Mouse (Mus musculus) right cerebral cortex, postnatal 25 days (tissue): ENCODE measurements around the gene Ttll2.
"Not testable (repeated sequence)": the region's sequence is repeated elsewhere in the genome, so short reads cannot be mapped to it uniquely, and the experiment has no call there.

ENCODE experiments used
- DNase-seq: peaks from one replicate; pipeline ENCODE4 v3.0.0; 2022

The Ttll2 gene

DNA sequence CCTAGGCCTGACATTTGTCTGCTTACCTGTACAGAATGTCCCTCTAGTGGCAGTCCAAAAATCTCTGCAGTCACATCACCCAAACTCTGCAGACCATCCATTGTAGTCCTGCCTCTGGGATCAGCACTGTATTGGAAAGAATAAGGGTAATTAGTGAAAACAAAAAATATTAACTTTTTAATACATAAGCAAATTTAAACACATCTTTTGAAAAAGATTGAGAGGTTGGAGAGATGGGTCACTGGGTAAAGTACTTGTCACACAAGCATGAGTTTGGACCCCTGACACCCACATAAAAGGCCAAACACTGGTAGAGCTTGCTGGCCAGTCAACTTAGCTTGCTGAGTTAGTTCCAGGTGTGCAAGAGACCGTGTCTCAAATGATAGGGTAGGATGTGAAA, at the start of gene Ttll2:
Gene Ttll2, minus strand, starts transcription at position 101 of the 400 bp plus-strand sequence.
- not testable (repeated sequence) for DNase-seq

DNA sequence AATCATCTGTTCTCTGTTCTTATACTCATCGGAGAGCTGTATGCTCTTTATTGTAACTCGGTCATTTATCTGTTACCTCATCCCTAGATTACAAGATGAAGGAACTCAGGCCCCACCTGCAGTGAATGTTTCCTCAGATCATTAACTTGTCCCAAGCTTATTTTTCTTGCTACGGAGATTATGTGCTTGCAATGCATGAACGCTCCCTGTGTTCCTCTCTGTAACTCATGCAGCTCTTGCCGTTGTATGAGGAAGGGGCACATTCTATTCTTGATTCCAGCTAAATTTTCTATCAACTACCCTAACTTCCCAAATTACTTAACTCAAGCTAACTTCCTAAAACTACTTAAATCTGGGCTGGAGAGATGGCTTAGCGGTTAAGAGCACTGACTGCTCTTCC, 47.3 kb upstream of the Ttll2 start:
- not testable (repeated sequence) for DNase-seq

DNA sequence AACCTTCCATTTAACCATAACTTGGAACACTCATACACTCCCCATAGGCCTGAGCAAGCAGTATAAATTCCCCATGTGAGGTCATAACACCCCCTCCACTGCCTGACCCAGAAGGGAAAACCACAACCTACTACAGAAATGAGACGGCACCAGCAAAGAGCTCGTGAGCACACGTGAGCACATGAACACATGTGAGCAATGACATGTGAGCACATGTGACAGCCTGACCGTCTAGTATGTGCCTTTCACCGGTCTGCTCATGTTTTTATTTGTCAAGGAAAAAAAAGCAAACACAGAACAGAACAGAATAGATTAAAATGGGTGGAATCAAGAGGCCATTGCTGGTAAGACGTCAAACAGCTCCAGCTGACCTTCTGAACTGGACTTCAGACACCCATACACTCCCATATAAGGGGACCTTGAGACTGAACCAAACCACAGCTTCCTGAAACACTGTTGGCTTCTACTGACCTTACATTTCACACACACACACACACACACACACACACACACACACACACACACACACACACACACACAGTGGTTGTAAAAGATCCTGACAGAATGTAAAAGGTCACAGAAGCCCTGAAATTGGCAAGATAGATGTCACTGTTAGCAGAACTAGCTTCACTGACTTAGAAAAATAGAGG, 45.8 kb upstream of the Ttll2 start:
- not testable (repeated sequence) for DNase-seq

DNA sequence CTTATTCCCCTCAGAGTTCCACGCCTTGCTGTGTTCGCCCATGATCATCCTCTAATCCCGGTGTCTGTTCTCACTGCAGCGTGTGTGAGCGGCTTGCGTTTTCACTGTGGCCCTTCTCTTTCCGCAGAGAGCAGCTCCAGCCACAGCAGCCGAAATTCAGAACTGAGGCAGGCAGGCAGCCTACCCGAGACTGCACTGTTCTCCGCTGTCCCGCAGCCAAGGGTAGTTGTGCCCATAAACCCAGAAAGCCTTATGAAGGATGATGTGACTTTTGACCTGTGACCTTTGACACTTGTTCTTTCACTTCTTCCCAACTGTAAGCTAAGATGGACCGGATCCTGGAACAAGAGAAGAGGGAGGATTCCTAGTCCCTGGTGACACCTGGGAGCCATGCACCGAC, 44.6 kb upstream of the Ttll2 start:
- not testable (repeated sequence) for DNase-seq

DNA sequence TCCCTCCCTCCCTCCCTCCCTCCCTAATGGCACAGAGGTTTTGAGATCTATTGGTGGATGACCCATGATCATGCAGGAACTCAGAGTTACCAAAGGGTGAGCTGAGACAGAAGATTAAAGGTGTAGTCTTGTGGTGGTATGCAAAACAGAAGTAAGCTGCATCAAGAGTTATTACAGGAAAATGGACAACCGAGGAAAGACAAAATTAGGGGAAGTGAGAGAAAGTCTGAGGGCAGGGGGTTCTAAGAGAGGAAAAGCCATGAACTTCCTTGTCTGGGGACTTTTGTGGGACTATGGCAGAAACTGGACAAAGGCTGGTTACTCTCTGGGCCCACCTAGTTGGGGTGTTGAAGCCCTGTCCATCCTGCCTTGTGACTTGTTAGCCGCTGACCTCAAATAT, 43.8 kb upstream of the Ttll2 start:
- DNase-seq = not testable (repeated sequence)

DNA sequence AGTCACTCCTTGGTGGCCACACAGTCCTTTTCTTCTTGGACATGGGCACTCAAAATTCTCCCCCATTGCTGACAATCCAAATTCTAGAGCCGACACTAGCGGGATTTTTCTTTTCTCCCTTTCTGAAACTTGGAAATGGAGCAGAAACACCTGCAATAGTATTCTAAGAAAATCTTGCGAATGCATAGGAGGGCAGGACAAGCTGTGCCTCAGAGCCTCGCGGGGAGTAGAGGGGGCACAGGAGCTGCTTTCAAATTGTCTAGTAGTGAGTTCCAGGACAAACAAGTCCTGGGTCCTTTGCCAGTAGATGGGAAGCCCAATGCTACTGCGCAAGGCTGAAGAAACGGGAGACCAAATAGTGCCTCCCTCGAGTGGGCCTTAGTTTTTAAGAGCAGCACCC, 43.2 kb upstream of the Ttll2 start:
- not testable (repeated sequence) for DNase-seq

DNA sequence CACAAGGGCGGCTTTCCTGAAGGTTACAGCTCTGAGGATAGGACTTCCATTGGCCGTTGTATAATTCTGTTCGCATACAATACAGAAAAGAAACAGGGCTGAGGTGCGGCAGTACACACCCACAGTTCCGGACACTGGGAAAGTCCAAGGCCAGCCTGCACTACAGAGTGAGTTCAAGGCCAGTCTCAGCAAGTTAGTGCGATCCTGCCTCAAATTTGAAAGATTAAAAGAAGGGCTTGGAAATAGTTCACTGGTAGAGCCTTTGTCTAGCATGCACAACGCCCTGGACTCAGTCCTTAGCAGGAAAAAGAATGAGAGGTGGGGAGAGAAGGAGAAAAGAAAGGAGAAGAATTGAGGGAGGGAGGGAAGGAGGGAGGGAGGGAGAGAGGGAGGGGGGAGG, 42.6 kb upstream of the Ttll2 start:
- DNase-seq = not testable (repeated sequence)

DNA sequence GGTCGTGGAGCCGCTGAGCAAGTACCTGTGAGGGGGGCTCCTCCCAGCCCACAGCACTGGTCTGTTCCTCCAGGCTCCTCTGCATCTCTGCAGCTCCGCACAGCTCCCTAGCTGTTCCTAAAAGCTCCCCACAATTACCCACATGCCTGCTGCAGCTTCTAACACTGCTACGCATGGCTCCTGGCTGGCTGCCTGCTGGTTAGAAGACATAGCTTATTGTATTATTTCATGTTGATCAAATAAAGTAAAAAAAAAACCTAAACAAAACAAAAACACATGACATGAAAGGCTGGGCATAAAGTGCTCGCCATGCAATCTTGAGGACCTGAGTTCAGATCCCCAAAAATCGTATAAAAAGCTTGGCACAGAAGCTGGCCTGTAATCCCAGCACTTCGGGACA, 37.4 kb upstream of the Ttll2 start:
- not testable (repeated sequence) for DNase-seq

DNA sequence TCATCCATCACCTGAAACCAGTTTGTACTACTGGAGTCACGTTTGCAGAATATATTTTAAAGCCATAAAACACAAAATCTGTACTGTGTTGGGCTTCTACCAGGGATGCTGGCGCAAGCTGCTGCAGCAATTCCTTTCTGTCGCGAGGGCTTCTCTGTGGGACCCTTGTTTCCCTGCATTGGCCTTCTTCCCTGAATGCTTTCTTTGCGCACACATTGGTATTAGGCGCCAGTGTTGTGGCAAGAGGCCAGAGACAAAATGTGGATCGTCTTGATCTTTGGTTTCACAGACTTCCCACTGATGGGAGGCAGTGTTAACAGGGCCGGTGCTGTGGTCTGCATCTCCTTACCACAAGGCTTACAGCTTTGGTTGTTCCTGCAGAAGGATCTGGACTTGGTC, 36.5 kb upstream of the Ttll2 start:
- DNase-seq = not testable (repeated sequence)

DNA sequence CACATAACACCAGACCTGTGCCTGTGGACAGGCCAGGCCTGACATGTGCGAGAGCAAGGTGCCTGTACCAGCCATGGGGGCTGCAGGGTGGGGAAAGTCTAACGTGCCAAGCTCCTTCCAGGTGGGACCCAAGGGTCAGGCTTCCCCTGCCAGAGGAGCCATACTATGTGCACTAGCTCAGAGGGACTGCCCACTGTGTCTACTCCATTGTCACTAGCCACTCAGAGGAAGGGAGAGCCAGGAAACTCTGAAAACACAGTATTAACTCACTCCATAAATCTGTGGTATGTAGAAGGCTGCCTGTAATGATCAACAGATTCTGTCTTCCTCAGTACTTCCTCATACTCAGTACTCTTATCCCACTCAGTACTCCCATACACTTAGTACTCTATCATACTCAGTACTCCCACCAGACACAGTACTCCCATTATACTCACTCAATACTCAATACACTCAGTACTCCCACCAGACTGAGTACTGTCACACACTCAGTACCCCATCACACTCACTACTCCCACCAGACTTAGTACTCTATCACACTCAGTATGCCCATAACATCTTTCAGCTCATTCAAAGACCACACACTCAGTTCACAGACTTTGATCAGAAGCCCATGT, 36.0 kb upstream of the Ttll2 start:
- DNase-seq = not testable (repeated sequence)

DNA sequence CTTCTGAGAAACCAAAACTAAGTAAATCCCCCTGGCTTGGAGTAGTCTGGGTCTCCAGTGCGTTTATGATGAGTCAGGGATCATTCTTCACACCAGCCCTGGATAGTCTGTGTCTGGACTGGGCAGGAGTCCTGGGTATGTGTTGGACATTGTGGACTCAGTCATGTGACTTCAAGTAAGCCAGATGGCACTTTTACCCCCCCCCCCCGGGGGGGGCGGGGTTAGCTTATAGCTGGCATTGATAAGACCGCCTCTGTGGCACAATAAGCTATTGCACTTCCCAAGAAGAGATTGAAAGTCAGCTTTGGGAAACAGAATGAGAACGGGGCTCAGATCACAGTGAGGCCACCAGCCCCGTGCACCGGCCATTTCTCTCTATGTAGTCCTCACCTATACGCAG, 33.5 kb upstream of the Ttll2 start:
- DNase-seq = not testable (repeated sequence)

DNA sequence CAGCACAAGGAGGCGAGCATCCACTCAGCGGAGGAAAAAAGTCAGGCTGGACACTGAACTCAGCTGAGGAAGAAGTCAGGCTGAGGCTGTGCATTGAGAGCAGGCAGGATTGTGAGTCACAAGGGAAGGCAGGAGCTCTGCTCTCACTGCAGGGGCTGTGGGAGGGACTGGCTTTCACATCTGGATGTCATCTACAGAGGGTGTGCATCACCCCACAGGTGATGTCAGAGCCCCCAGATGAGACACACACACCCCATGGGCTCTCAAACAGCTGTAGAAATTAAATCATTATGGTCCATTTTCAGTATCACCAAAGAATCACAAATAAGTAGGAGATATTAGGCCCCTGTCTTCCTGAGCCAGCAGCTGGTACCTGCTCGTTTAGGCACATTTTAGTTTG, 32.9 kb upstream of the Ttll2 start, which contains the start of gene Unc93a2:
Gene Unc93a2, minus strand, starts transcription at position 101 of the 400 bp plus-strand sequence.
- not testable (repeated sequence) for DNase-seq

DNA sequence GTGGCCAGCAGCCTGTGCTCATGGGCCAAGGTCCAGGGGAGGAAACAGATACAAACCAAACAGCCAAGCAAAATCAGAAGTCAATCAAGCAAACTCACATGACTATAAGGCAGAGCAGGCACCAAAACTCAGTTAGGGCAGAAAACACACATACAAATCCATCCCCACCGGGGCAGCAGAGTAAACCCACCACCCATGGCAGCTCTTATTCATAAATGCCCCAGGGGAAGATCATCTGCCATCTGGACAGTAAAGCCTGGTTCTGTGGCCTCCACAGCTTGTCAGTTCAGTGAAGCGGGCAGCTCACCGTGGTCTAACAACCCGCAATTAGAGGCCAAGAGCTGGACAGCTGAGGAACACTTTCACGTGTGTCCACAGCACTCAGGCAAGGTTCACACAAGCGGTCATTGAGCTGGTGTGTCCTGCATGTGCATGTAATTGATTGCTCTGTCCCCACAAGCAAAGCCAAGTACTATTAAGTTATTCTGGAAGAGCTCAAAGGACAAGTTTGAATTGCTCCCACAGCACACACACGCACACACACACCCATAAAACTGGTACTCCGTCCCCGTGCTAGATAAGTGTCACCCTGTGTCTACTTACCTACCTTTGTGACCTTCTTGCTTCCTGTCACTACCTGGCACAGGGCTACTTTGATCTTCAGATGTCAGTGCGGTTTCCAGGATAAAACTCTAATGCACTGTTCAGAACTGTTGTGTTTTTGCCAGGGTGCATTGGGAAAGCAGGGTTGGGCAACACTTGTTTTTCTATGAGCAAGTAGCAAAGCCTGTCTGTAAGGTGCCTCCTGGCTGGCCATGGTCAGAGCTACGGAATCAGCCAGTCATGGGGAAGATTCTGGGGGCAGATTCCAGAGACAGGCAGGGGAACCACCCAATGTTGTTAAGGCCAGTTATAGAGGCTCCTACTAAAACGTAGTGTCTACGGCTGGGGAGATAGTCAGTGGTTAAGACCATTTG, 31.0 kb upstream of the Ttll2 start:
- DNase-seq = not testable (repeated sequence)

DNA sequence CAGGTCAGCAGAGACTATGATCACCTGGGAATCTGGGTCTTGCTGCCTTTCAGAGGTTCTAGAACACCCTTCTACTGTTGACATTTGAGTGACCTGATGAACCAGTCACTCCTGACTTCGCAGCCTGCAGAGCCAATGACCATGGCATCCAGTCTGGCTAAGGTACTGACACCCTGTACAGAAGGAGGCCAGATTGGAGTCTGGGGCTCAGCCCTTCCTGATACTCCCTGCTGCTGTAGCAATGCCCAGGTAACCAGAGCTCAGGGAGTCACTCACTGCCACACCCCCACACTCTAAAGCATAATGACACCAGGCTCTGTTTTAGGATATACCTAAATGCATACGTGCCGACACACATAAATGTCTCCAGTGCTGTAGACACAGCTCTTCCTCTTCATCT, 30.2 kb upstream of the Ttll2 start:
- not testable (repeated sequence) for DNase-seq

DNA sequence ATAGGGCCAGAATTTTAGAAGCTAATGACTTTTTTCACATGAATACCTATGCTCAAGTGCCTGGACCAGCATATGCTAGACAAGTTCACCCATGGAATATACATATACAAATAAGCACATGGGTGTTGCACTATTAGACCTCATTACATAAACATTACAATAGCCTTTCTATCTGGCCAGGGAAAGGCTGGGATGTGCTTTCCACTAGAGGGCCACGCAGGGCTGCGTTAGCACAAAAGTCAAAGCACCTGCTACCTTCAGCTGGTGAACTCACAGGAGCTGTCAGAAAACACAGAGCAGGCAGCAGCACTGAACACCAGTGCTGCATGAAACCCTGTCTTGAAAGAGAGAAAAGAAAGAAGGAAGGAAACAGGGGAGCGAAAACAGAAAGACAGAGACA, 25.4 kb upstream of the Ttll2 start:
- DNase-seq = not testable (repeated sequence)

DNA sequence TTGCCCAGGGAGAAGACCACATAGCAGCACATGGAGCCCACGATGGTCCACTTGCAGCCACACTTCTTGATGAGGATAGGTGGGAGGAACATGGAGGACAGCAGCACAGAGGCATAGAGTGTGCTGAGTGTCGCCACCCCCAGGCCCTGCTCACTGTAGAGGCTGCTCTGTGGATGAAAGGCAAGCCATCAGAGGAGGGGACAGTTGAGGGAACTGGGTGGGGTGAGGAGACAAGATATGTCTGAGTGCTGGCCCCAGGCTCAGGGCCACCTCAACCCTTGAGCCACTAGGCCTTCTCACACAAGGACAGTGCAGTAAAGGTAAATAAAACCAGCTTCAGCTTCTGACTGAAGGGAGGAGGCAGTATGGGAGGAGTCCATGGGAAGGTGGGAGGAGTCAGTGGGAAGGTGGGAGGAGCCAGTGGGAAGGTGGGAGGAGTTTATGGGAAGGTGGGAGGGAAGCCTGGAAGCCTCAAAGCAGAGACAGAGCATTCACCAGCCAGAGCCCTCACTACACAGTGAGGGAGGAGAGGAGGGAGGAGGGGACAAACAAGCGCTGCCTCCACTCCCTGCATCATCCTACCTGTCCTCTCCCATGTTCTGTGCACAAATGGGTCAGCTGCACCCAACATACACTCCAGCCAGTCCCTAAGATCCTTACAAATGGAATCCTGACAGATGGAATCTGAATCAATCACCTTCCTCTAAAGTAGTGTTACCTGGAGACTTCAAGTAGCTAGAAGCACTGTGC, 24.6 kb upstream of the Ttll2 start:
- DNase-seq = not testable (repeated sequence)

DNA sequence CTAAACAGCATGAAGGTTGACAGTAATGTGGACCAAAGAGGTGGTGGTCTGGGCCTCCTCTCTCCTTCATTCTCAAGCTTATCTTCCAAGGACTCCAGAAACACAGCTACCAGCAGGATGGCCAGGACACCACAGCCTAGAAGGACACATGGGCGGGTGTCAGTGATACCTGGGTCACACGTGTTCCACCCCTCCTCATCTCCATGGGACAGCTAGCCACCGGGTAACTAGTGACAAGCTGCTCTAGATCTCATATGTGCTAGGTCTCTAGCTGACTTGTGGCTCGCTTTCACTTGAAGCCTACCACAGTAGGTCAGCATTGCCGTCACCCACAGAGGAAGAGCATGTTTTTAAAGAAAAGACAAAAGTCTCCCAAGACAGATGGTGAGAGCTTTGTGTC, 19.4 kb upstream of the Ttll2 start, which contains the start of gene Gm49630:
Gene Gm49630, minus strand, starts transcription at position 101 of the 400 bp plus-strand sequence.
- not testable (repeated sequence) for DNase-seq

DNA sequence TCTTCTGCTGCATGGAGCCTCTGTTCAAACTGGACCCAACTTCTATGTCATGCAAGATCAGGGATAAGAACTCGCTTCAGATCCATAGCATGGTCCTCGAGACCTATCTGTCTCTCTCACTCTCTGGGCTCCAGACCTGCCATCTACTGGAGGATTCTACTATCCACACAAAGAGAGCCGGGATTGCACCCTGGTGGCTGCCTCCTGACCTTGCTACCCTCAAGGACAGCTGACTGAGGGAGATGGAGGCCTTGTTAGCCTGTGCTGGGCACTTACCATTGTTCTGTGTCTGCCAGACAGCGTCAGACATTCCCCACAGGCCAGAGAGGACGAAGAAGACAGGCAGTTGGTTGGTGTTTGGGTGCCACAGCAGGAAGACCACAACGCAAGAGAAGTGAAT, 16.9 kb upstream of the Ttll2 start:
- not testable (repeated sequence) for DNase-seq

DNA sequence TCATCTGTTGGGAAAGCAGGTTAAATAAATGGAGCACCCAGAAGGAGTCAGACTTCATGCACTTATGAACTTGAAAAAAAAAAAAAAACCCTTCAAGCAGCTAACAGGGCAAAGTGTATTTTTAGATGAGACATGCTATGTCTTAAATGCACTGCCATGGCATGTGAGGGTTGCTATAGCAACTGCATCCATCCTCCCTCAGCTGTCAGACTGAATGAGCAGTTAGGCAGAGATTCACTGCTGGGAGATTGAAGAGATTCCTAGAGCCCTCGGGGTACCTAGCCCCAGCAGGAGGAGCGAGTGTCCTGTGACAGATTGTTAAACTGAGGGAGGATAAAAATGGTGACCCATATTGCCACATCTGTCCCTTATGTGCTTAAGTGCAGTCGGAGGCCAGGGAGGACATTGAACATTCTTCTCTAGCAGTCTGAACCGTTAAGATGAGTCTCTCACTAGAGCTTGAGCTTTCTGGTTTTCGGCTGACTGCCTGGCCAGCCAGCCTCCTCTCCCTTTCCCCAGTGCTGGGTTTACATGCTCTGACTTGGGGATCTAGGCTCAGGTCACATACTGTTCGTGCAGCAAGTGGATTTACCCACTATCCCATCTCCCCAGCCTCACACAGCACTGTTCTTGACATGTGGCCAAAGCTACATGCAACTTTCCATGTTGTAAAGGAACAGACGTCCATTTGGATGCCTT, 14.3 kb upstream of the Ttll2 start:
- not testable (repeated sequence) for DNase-seq

DNA sequence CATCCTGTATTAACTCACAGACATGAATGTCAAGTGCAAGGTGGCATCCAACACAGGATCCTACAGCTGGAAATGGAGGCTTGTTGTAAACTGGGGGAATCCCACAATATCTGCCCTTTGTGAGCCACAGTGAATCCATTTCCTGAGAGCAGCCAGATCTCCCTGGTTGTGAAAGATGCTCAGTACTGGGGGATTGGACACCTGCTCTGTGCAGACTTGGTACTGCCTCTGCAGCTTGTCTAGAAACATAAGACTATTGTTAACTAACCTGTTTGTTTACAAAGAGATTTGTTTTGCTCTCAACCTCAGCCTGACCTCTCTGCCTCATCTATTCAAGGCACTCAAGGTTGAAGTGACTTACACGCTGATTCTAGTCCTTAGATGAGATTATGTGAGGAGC, 13.8 kb upstream of the Ttll2 start:
- DNase-seq = not testable (repeated sequence)

DNA sequence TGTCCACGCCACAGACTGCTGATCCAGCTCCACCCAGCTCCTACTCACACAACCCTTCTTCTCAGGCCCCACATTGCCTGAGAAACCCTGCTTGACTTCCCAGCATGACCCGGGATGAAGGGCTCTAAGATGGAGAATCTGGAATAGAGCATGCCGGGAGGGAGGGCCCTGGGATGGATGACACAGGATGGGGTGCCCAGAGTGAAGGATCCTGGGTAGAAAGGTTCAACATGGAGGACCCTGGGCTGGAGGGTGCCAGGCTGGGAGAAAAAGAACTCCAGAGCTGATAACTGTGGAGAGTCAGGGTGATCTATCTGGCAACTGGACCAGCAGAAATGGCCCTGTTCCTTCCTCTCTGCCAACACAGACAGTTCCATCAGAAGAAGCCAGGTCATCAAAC, 13.1 kb upstream of the Ttll2 start:
- DNase-seq = not testable (repeated sequence)
